Mouse (Mus musculus) lung, postnatal 0 days (tissue): ENCODE results near the gene Pakap.
A peak's percentile ranks its signal among the peaks of the same experiment; 100 is the strongest.

Source experiments
- CTCF ChIP-seq: IDR thresholded peaks from 2 replicates; pipeline ENCODE4 v1.5.1; 2016; ENCODE audit warnings: antibody characterized with exemption, mild to moderate bottlenecking
- EP300 ChIP-seq: IDR thresholded peaks from 2 replicates; pipeline ENCODE4 v1.6.1; 2016; ENCODE audit warnings: antibody characterized with exemption, mild to moderate bottlenecking, control low read depth

GRCm38 (mm10) chr4:57801239-57801638 lies 233.3 kb downstream of the Pakap start:
- TF ChIP-seq CTCF (no peak), EP300 (peak; percentile 43; the same call in 1 of the 2 replicates)
